Mouse (Mus musculus): ENCODE results near the gene Gm20792. TPM values are rescaled to one million over a fixed set of nuclear protein-coding genes. Genes with fewer than 3 reads are reported as not detected.
"Not testable (repeated sequence)": the region's sequence is repeated elsewhere in the genome, so short reads cannot be mapped to it uniquely, and the experiment has no call there.

Gene Gm20792
- not detected in 2 replicates for total RNA-seq (2017)

- ATAC-seq (replicated peaks; ENCODE audit: low read depth, poor library complexity, severe bottlenecking) = not testable (repeated sequence)
Observed at GRCm38 (mm10) chrY:48311555-48311954, at the start of gene Gm20792. Gene Gm20792, plus strand, starts transcription at chrY:48311855.
